Mouse (Mus musculus) brown adipose tissue, adult 24 weeks (tissue): ENCODE measurements around the gene Hpcal1. TPM values are rescaled to one million over a fixed set of nuclear protein-coding genes. Genes with fewer than 3 reads are reported as not detected.
A peak's percentile ranks its signal among the peaks of the same experiment; 100 is the strongest.

Experiments
- H3K27ac ChIP-seq: fragments of 200-500 bp; replicated peaks from 2 replicates; pipeline ENCODE4 v1.5.1; 2012; ENCODE audit warnings: low read depth, mild to moderate bottlenecking, low read length
- H3K4me1 ChIP-seq: fragments of 200-500 bp; 2 replicates; pipeline ENCODE4 v1.6.1; 2012; ENCODE audit warnings: low read length, mixed read lengths; ENCODE audit not compliant: control insufficient read depth, insufficient read depth, insufficient read length
- H3K4me3 ChIP-seq: fragments of 200-500 bp; 2 replicates; pipeline ENCODE4 v1.5.1; 2012; ENCODE audit warnings: low read depth, mild to moderate bottlenecking, low read length, moderate library complexity; ENCODE audit not compliant: insufficient read depth
- polyA plus RNA-seq: library from polyadenylated mRNA; stranded (reverse); fragments of >200 nt; gene quantifications from 2 replicates; pipeline ENCODE4 v1.2.4, GENCODE M21; 2012; ENCODE audit not compliant: missing spikeins, insufficient read depth, insufficient read length

Gene Hpcal1
- polyA plus RNA-seq, 1 experiment: 8.0 TPM

- Histone ChIP-seq H3K4me1 (peaks cover 19% of the 10 kb centered on the region), H3K4me3 (no peak overlapping the region), H3K27ac (no peak overlapping the region)
Observed at GRCm38 (mm10) chr12:17718146-17718545, 27.5 kb downstream of the Hpcal1 start.

- Histone ChIP-seq H3K4me1 (peaks cover 21% of the 10 kb centered on the region), H3K4me3 (no peak overlapping the region), H3K27ac (no peak overlapping the region)
Observed at GRCm38 (mm10) chr12:17721058-17721457, 30.4 kb downstream of the Hpcal1 start.

GRCm38 (mm10) chr12:17722452-17723181 lies 32.0 kb downstream of the Hpcal1 start:
- H3K4me1 ChIP-seq: peaks cover 28% of the 10 kb centered on the region
- H3K27ac ChIP-seq: no peak overlapping the region
- no peak overlapping the region for H3K4me3 ChIP-seq

- Histone ChIP-seq H3K27ac (no peak overlapping the region), H3K4me3 (no peak overlapping the region), H3K4me1 (peaks cover 33% of the 10 kb centered on the region)
Observed at GRCm38 (mm10) chr12:17723182-17723570, 32.5 kb downstream of the Hpcal1 start.

GRCm38 (mm10) chr12:17723999-17724398 lies 33.3 kb downstream of the Hpcal1 start:
- no peak overlapping the region; the same call in 1 of the 2 replicates for H3K27ac ChIP-seq
- H3K4me3 ChIP-seq: no peak overlapping the region
- peaks cover 40% of the 10 kb centered on the region for H3K4me1 ChIP-seq

- Histone ChIP-seq H3K27ac (no peak overlapping the region; the same call in 1 of the 2 replicates), H3K4me1 (peaks cover 43% of the 10 kb centered on the region), H3K4me3 (no peak overlapping the region)
Observed at GRCm38 (mm10) chr12:17724412-17725090, 33.9 kb downstream of the Hpcal1 start.

- Histone ChIP-seq H3K4me3 (no peak overlapping the region), H3K4me1 (peaks cover 43% of the 10 kb centered on the region), H3K27ac (no peak overlapping the region)
Observed at GRCm38 (mm10) chr12:17725592-17725991, 34.9 kb downstream of the Hpcal1 start.

- Histone ChIP-seq H3K27ac (no peak overlapping the region), H3K4me3 (no peak overlapping the region), H3K4me1 (peaks cover 43% of the 10 kb centered on the region)
Observed at GRCm38 (mm10) chr12:17726576-17727320, 36.1 kb downstream of the Hpcal1 start.

GRCm38 (mm10) chr12:17727676-17728339 lies 37.2 kb downstream of the Hpcal1 start:
- Histone ChIP-seq H3K4me1 (peaks cover 41% of the 10 kb centered on the region), H3K27ac (no peak overlapping the region), H3K4me3 (no peak overlapping the region)

- Histone ChIP-seq H3K4me1 (peaks cover 32% of the 10 kb centered on the region), H3K27ac (peak overlapping the region; percentile 10; the same call in 1 of the 2 replicates), H3K4me3 (no peak overlapping the region)
Observed at GRCm38 (mm10) chr12:17729211-17729900, 38.7 kb downstream of the Hpcal1 start.

GRCm38 (mm10) chr12:17732006-17732405 lies 41.4 kb downstream of the Hpcal1 start:
- no peak overlapping the region for H3K27ac ChIP-seq
- H3K4me1 ChIP-seq: peaks cover 22% of the 10 kb centered on the region
- no peak overlapping the region for H3K4me3 ChIP-seq

GRCm38 (mm10) chr12:17732546-17732945 lies 41.9 kb downstream of the Hpcal1 start:
- Histone ChIP-seq H3K4me1 (peaks cover 18% of the 10 kb centered on the region), H3K27ac (no peak overlapping the region), H3K4me3 (no peak overlapping the region)

GRCm38 (mm10) chr12:17733114-17733904 lies 42.7 kb downstream of the Hpcal1 start:
- Histone ChIP-seq H3K27ac (no peak overlapping the region), H3K4me3 (no peak overlapping the region), H3K4me1 (peaks cover 14% of the 10 kb centered on the region)

- Histone ChIP-seq H3K27ac (no peak overlapping the region), H3K4me3 (no peak overlapping the region)
Observed at GRCm38 (mm10) chr12:17736396-17736795, 45.7 kb downstream of the Hpcal1 start.

More at GRCm38 (mm10) chr12:17736396-17736795, 45.7 kb downstream of the Hpcal1 start:
- H3K4me1 ChIP-seq: peaks cover 11% of the 10 kb centered on the region
